Mouse (Mus musculus) left cerebral cortex, postnatal 4 days (tissue): ENCODE measurements at regions not wholly inside any gene's neighbourhood (a gene's known extent, or its start where the extent isn't known, plus 50 kb on each side); places are given as distances from the start of the nearest gene placed in this dataset.
"Not testable (repeated sequence)": the region's sequence is repeated elsewhere in the genome, so short reads cannot be mapped to it uniquely, and the experiment has no call there.

Source experiments
- DNase-seq: peaks from one replicate; pipeline ENCODE4 v3.0.0-alpha.2; 2022
- intact Hi-C: fragments of 180-260 bp; cut with DNase I; formaldehyde crosslinking; loops from one replicate; pipeline ENCODE4 v1.15.1; 2025

DNA sequence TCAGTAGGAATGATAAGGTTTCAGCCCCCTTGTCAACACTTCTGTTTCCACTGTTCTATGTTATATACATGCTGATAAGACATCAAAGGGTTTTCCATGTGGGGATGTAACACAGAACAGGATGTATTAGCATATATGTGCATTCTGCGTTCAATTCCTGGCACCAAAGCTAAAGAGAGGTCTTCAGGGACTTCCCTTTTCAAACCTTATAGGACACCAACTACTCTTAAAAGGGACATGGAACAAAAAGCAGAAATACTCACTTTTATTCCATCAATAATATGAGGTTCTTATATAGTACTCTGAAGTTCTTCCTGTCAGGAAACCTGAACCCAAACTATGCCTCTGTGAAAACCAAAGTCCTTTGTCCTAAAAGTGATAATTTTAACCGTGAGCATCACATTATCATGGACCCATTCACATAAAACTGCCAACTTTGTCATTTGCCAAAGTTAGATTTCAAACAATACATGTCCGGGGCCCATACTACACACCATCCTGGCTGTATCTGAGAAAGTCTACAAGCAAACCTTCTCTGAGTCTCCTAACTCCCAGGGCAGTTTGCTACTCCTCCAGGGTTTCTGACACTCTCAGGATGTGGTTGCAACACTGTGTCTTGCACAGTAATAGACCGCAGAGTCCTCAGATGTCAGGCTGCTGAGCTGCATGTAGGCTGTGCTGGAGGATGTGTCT is 928.2 kb upstream of the Zfp386 start:
- DNase-seq, intact Hi-C loops: not testable (repeated sequence)

DNA sequence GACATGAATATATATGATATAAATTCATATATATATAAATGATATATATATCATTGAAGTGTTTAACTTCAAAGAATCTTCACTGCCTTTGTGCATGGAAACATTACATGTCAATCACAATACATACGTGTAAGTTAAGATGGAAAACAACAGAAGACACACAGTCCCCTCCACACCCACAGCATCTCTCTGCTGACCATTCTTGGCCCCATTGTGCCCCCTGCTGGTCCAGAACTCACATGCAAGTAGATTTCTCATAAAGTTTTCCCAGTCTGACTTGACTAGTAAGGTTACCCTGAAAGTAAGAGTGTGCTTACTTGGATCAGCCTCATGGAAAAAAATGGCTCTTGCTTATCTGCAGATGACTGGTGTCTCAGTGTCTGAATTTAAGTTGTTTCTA is 926.3 kb upstream of the Zfp386 start:
- intact Hi-C loops: no loop called here

DNA sequence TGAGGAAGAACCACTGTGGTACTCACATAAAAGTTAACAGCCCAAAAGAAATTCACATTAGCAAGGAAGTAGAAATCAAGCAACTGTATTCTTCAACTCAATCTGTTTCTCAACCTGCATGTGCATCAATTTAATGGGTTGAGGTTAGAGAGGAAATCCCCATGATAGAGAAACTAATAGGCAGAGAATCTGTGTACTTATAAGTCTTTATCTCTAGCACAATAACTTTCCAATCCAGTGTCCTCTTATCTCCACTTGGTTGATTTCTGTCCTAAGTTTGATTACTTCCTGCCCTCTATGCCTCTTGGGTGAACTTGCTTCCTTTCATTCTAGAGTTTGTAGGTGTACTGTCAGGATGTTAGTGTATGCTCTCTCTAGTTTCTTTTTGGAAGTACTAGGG is 925.6 kb upstream of the Zfp386 start:
- intact Hi-C loops: no loop called here
- no peak for DNase-seq

More for the DNA sequence above, 926.3 kb upstream of the Zfp386 start:
- no peak for DNase-seq

DNA sequence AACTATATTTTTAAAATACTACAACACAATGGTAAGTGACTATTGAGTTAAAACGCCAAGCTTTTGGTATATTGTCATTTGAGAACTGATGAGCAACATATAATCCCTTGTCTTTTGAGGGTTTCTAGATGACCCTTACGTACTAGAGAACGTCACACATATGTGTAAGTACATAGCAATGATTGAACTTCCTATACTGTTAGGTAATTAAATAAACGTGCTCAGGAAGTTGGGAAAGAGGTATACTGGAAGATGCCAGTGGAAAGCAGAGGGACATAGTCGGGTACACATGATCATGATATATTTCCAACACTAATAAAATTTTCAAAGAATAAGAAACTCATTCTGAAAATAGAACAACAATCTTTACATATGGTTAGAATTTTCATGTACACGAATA is 914.6 kb upstream of the Zfp386 start:
- intact Hi-C loops, DNase-seq: not testable (repeated sequence)

GRCm38 (mm10) chr12:115145407-115145806 is 902.1 kb upstream of the Zfp386 start:
- DNase-seq, intact Hi-C loops: not testable (repeated sequence)

- intact Hi-C loops, DNase-seq: not testable (repeated sequence)
These were observed 901.1 kb upstream of the Zfp386 start for GRCm38 (mm10) chr12:115146471-115146870.

DNA sequence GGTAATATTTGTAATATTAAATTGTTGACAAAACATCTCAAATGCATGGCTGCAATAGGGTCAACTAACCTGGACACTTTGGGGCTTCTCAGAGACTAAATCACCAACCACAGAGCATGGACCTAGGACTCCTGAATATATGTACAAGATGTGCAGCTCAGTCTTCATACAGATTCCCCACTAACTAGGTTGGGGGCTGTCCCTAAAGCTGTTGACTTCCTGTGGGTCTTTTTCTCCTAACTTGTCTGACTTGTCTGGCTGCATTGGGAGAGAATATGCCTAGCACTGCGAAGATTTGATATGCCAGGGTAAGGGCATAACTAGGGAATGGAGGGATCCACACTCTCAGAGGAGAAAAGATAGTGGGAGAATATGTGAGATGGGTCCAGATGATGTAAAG is 895.6 kb upstream of the Zfp386 start:
- DNase-seq, intact Hi-C loops: not testable (repeated sequence)

GRCm38 (mm10) chr12:115158231-115158630 is 889.3 kb upstream of the Zfp386 start:
- intact Hi-C loops, DNase-seq: not testable (repeated sequence)

DNA sequence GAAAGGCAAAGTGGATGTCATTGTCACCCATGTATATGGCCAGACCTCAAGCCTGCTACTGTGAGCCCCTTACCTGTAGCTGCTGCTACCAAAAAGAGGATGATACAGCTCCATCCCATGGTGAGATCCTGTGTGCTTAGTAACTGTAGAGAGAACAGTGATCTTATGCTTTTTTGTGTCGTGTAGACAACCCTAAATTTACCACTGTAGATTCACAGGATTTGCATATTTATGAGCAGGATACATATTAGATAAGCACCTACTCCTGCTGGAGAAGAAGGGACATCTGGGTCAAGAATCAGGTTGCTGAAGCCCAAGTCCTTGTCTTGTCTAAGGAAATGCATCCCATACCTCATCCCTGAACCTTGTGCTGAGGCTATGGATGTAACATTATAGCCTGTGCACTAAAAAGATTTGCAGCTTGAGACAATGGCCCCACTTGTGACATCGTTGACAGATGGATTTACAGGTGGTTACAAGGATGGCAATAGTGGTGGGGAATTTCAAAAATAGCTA is 888.7 kb upstream of the Zfp386 start:
- DNase-seq, intact Hi-C loops: not testable (repeated sequence)

DNA sequence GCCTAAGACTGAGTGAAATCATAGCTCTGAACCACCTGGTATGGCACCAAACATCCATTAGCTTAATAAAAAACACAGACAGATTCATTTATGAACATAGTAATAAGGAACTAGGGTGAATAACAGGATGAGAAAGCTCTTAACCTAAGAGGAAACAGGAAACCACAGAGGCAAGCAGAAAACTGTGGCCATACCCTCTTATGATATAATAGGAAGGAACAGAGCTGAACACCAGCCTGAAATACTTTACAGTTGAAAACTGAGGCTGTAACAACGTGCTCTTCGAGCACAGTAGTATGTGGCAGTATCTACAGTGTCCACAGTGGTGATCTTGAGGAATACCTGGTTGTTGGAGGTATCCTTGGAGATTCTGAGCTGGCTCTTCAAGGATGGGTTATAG is 882.0 kb upstream of the Zfp386 start:
- DNase-seq, intact Hi-C loops: not testable (repeated sequence)

DNA sequence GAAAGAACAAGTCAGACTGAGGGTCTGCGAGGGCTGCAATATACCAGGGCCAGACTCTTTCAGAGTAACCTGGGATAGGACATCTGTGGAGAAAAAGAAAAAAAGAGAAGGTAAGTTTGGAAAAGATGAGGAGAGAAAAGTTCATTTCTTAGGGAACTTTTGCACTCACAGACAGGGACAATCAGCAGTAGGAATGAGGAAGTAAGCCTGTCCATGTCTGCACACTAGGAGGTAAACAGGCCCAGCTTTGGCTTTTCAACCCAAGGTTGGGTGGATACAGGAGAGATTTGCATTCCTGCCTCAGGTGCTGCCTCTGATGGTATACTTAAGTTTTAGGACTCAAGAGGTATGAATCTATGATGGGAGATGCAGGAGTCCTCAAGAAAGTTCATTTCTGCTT is 881.5 kb upstream of the Zfp386 start:
- intact Hi-C loops, DNase-seq: not testable (repeated sequence)

DNA sequence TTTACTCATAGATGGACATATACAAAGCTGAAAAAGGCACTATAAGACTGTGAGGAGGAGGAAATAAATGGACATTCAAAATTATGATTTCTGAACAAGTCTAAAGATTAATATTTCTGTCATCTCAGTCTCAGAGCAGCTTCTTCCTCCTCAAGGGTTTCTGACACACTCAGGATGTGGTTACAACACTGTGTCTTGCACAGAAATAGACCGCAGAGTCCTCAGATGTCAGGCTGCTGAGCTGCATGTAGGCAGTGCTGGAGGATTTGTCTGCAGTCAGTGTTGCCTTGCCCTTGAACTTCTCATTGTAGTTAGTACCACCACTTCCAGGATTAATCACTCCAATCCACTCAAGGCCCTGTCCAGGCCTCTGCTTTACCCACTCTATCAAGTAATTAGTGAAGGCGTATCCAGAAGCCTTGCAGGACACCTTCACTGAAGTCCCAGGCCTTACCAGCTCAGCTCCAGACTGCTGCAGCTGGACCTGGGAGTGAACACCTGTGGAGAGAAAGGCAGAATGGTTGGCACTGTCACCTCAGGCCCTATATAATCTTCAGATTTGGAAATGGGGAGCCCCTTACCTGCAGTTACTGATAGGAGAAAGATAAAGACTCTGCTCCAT is 853.9 kb upstream of the Zfp386 start:
- DNase-seq: no peak

GRCm38 (mm10) chr12:115197322-115198117 is 850.0 kb upstream of the Zfp386 start:
- no peak for DNase-seq
- intact Hi-C loops: no loop called here

More for the DNA sequence above, 853.9 kb upstream of the Zfp386 start:
- intact Hi-C loops: no loop called here

- DNase-seq, intact Hi-C loops: not testable (repeated sequence)
These were observed 839.6 kb upstream of the Zfp386 start for GRCm38 (mm10) chr12:115207833-115208448.

GRCm38 (mm10) chr12:115222671-115223070 is 824.9 kb upstream of the Zfp386 start:
- intact Hi-C loops: no loop called here
- DNase-seq: no peak

- intact Hi-C loops: no loop called here
- no peak for DNase-seq
These were observed 817.6 kb upstream of the Zfp386 start for GRCm38 (mm10) chr12:115229965-115230364.

DNA sequence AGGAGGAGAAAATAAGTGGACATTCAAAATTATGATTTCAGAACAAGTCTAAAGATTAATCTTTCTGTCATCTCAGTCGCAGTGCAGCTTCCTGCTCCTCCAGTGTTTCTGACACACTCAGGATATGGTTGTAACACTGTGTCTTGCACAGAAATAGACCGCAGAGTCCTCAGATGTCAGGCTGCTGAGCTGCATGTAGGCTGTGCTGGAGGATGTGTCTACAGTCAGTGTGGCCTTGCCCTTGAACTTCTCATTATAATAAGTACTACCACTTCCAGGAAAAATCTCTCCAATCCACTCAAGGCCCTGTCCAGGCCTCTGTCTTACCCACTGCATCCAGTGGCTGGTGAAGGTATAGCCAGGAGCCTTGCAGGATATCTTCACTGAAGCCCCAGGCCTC is 804.9 kb upstream of the Zfp386 start:
- intact Hi-C loops, DNase-seq: not testable (repeated sequence)

GRCm38 (mm10) chr12:115247298-115247697 is 800.2 kb upstream of the Zfp386 start:
- DNase-seq, intact Hi-C loops: not testable (repeated sequence)

GRCm38 (mm10) chr12:115257802-115258201 is 789.7 kb upstream of the Zfp386 start:
- intact Hi-C loops: no loop called here
- no peak for DNase-seq

DNA sequence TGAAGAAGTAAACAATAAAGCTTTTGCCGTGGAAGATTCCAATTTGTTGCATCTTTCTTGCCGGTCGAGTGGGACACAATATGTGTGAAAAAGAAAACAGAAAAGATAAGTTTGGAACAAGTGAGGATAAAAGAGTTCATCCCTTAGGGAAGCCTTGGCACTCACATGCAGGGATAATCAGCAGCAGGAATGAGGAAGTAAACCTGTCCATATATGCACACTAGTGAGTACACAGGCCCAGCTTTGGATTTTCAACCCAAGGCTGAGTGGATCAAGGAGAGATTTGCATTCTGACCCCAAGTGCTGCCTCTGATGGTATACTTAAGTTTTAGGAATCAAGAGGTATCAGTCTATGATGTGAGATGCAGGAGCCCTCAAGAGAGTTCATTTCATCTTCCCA is 788.8 kb upstream of the Zfp386 start:
- no peak for DNase-seq

GRCm38 (mm10) chr12:115262431-115262830 is 785.1 kb upstream of the Zfp386 start:
- DNase-seq, intact Hi-C loops: not testable (repeated sequence)

More for the DNA sequence above, 788.8 kb upstream of the Zfp386 start:
- intact Hi-C loops: no loop called here
